Mouse (Mus musculus) brain, embryonic 14.5 days (tissue): ENCODE results near the gene Olfr1436. TPM values are rescaled to one million over a fixed set of nuclear protein-coding genes. Genes with fewer than 3 reads are reported as not detected.
"Not testable (repeated sequence)": the region's sequence is repeated elsewhere in the genome, so short reads cannot be mapped to it uniquely, and the experiment has no call there.

Experiments
- DNase-seq: peaks from one replicate; pipeline ENCODE4 v3.0.0-alpha.2; 2011; ENCODE audit warnings: low read depth
- CTCF ChIP-seq: fragments of 200-500 bp; IDR thresholded peaks from 2 replicates; pipeline ENCODE4 v1.5.1; 2012; ENCODE audit warnings: inconsistent platforms, mild to moderate bottlenecking, moderate library complexity, borderline replicate concordance; ENCODE audit not compliant: insufficient read depth, insufficient read length; ENCODE audit errors: extremely low read depth
- POLR2A ChIP-seq: fragments of 200-500 bp; IDR thresholded peaks from 2 replicates; pipeline ENCODE4 v1.6.1; 2012; ENCODE audit warnings: mild to moderate bottlenecking, inconsistent platforms, borderline replicate concordance; ENCODE audit not compliant: poor library complexity, insufficient read depth, insufficient read length, severe bottlenecking; ENCODE audit errors: extremely low read depth
- polyA plus RNA-seq: library from polyadenylated mRNA; depleted of rRNA; stranded (reverse); fragments of >200 nt; gene quantifications from 2 replicates; pipeline ENCODE4 v1.2.3, GENCODE M21; 2012; rRNA removed

Gene Olfr1436
- not detected in 2 replicates for polyA plus RNA-seq

DNA sequence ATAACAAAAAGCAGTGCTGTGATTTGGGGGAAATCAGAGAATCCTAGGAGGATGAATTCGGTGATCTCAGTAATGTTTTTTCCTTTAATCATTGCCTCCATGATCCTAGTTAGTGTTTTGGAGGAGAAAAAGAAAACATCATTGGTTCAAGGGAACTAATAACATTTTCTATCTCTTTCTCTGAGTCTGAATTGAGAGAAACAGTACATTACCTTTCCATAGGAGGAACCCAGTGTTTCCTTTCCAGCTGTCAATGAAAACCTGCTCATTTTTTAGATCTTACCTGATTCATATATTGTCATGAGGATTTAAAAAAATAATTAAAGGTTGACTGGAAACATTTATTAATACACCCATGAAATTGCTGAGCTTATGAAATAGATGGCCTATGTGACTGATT, at the start of gene Olfr1436:
Gene Olfr1436, minus strand, starts transcription at position 101 of the 400 bp plus-strand sequence.
- not testable (repeated sequence) for DNase-seq

DNA sequence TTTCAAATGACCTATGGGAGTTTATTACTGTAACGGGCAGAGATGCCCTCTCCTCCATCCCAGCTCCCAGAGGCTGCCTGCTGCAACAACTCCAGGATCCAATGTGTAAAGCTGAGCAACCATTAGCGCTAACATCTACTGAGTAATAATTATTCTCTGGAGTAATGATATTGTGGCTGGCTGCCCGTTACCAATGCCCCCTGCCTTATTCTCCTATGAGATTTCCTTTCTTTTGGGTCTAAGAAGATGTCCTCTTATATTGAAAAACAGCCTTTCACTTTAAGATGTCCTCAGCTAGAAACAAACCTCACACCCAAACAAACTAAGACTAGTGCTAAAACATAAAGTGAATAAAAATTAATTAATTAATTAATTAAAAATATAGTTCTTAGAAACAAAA, 36.9 kb upstream of the Olfr1436 start, which contains the start of gene Olfr1438-ps1:
Gene Olfr1438-ps1, minus strand, starts transcription at position 101 of the 400 bp plus-strand sequence.
- TF ChIP-seq CTCF (no peak), POLR2A (no peak)
- DNase-seq: no peak

DNA sequence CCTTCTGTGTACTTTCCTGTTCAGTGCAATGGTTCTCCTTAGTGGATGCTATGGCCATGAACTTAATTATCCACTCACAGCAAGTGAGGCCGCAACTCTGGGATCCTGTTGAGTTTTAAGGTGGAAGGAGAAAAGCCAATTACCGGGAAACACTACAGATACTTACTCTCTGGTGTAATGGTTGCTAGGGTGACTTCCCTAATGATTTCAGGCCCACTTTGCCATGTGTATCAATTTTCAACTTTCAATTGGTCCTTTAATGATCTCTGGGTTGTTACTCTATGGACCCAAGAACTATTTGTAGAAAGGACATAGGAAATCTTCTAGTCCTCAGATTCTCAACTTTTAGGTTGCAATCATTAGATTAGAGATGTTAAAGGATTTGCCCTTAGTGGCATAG, 26.1 kb upstream of the Olfr1436 start, which contains the start of gene Olfr1437:
Gene Olfr1437, minus strand, starts transcription at position 101 of the 400 bp plus-strand sequence.
- DNase-seq: no peak
- TF ChIP-seq POLR2A: no peak
- no peak for TF ChIP-seq CTCF

DNA sequence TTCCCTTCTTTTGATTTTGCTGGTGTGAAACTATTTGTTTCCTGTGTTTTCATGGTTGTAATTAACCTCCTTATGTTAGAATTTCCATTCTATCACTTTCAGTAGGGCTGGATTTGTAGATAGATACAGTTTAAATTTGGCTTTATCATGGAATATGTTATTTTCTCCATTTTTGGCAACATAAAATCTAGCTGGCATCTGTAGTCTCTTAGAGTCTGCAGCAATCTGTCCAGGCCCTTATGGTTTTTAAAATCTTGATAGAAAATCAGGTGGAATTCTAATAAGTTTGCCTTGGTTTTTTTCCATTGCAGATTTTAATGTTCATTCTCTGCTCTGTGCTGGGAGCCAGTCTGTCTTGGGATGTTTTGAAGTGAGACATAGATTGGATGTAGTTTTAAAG, 6.0 kb downstream of the Olfr1436 start:
- TF ChIP-seq CTCF (no peak), POLR2A (no peak)

DNA sequence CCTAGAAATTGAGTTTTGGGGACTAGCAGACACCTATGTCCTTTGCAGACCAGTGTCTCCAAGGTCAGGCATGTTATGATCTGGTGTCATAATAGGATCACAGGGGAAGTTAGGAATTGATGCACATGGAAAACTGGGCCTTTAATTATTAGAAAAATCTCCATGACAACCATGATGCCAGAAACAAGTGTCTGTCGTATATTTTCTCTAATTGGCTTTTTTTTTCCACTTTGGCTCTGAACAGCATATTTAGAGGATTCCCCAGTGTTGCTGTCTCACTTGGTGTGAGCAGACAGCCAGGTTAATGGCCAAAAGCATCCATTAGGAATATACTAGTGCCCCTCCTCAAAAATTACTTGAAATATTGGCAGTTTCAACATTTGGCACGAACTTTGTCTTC, 19.4 kb downstream of the Olfr1436 start, which contains the start of gene Olfr1434:
Gene Olfr1434, plus strand, starts transcription at position 301 of the 400 bp plus-strand sequence.
- TF ChIP-seq POLR2A: no peak

More for the DNA sequence above, 6.0 kb downstream of the Olfr1436 start:
- peak; percentile 12 for DNase-seq

DNA sequence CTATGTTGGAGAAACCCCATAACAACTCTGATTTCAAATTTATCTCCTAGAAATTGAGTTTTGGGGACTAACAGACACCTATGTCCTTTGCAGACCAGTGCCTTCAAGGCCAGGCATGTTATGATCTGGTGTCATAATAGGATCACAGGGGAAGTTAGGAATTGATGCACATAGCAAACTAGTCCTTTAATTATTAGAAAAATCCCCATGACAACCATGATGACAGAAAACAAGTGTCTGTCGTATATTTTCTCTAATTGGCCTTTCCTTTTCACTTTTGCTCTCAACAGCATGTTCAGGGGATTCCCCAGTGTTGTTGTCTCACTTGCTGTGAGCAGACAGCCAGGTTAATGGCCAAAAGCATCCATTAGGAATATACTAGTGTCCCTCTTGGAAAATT, 38.2 kb downstream of the Olfr1436 start, which contains the start of gene Olfr235:
Gene Olfr235, plus strand, starts transcription at position 301 of the 400 bp plus-strand sequence.
- TF ChIP-seq CTCF (no peak), POLR2A (no peak)
- no peak for DNase-seq

More for the DNA sequence above, 19.4 kb downstream of the Olfr1436 start, which contains the start of gene Olfr1434:
- DNase-seq: no peak

Other genes starting within 250 kb of the Olfr1436 start
- not detected in 2 replicates for gene Olfr1424, start 236.4 kb downstream of the Olfr1436 start, polyA plus RNA-seq
- gene Olfr1425, start 221.4 kb downstream of the Olfr1436 start, polyA plus RNA-seq: not detected in 2 replicates
- not detected in 2 replicates for gene Olfr1426, start 207.1 kb downstream of the Olfr1436 start, polyA plus RNA-seq
- gene Olfr1427, start 195.8 kb downstream of the Olfr1436 start, polyA plus RNA-seq: not detected in 2 replicates
- not detected in 2 replicates for gene Olfr1428, start 183.2 kb downstream of the Olfr1436 start, polyA plus RNA-seq
- gene Olfr76, start 175.9 kb downstream of the Olfr1436 start, polyA plus RNA-seq: not detected in 2 replicates
- gene Olfr1555-ps1, start 129.0 kb downstream of the Olfr1436 start, polyA plus RNA-seq: not detected in 2 replicates
- gene Olfr1431, start 98.5 kb downstream of the Olfr1436 start, polyA plus RNA-seq: not detected in 2 replicates
- gene Olfr1432, start 66.5 kb downstream of the Olfr1436 start, polyA plus RNA-seq: not detected in 2 replicates
- not detected in 2 replicates for gene Olfr262, start 57.5 kb downstream of the Olfr1436 start, polyA plus RNA-seq
- not detected in 2 replicates for gene Olfr235, start 38.1 kb downstream of the Olfr1436 start, polyA plus RNA-seq
- gene Olfr1434, start 19.3 kb downstream of the Olfr1436 start, polyA plus RNA-seq: not detected in 2 replicates
- gene Olfr1437, start 26.0 kb upstream of the Olfr1436 start, polyA plus RNA-seq: not detected in 2 replicates
- not detected in 2 replicates for gene Olfr1438-ps1, start 36.8 kb upstream of the Olfr1436 start, polyA plus RNA-seq
- not detected in 2 replicates for gene Olfr1440, start 88.1 kb upstream of the Olfr1436 start, polyA plus RNA-seq
- not detected in 2 replicates for gene Olfr1441, start 118.3 kb upstream of the Olfr1436 start, polyA plus RNA-seq
- gene Pfpl, start 128.8 kb upstream of the Olfr1436 start, polyA plus RNA-seq: not detected in 2 replicates
- 1.9 and 2.8 TPM in 2 replicates for gene Mpeg1, start 161.6 kb upstream of the Olfr1436 start, polyA plus RNA-seq
- 23.5 and 50.1 TPM in 2 replicates for gene Dtx4, start 202.3 kb upstream of the Olfr1436 start, polyA plus RNA-seq
- gene Fam111a, start 246.6 kb upstream of the Olfr1436 start, polyA plus RNA-seq: 5.0 and 6.4 TPM in 2 replicates